Comparison of ENCODE assay signal across 23 mouse cellular contexts in the genomic region with DNA sequence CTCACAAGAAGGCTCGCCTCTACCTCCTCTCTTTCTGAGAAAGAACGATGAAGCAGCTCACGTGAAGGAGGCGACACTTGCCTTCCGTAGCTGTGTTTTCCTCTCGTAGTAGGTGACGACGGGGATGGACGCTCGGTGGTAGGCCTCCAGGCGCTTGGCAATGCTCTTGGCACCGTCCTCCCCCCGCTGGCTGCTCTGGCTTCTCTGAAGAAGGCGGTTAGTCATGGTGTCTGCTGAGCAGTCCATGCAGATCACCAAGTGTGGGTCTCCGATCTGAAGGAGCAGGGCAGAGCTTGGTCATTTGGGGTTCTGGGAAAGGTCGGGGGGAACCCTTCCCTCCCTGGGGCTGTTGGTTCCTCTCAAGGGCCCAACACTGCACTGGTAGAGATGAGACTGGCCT.
"Had no signal": no experiment of that assay in that cellular context is flagged by ENCODE, and none has a peak within 500 bp of the region (broad histone marks: within the 10 kb centered on the region; RNA-seq: fewer than 3 reads in every experiment).

No protein-coding gene starts in this region.

- H3K27me3 ChIP-seq: heart, embryonic 13.5 days; heart, embryonic 15.5 days; hindbrain, embryonic 13.5 days; hindbrain, embryonic 15.5 days; kidney, embryonic 15.5 days; limb, embryonic 12.5 days; liver, embryonic 13.5 days; liver, embryonic 15.5 days had no signal

- H3K36me3 ChIP-seq: heart, embryonic 13.5 days; heart, embryonic 15.5 days; hindbrain, embryonic 13.5 days; hindbrain, embryonic 15.5 days; kidney, embryonic 15.5 days; limb, embryonic 10.5 days; limb, embryonic 12.5 days; liver, embryonic 13.5 days; liver, embryonic 15.5 days had no signal

- H3K27ac ChIP-seq: heart, adult 2 months; heart, embryonic 13.5 days; heart, embryonic 15.5 days; hindbrain, embryonic 13.5 days; hindbrain, embryonic 15.5 days; hindbrain, postnatal 0 days; kidney, embryonic 15.5 days; kidney, postnatal 0 days; limb, embryonic 12.5 days; liver, embryonic 13.5 days; liver, embryonic 15.5 days had no signal

- H3K4me3 ChIP-seq: heart, adult 2 months; heart, embryonic 13.5 days; heart, embryonic 15.5 days; hindbrain, embryonic 13.5 days; hindbrain, embryonic 15.5 days; kidney, embryonic 15.5 days; limb, embryonic 10.5 days; limb, embryonic 12.5 days; liver, embryonic 13.5 days; liver, embryonic 15.5 days had no signal

- DNase-seq: gastrocnemius, postnatal 14 days; gastrocnemius, postnatal 36 days; heart, adult 11 months; heart, adult 2 months; heart, postnatal 14 days; heart, postnatal 36 days; kidney, adult 11 months; kidney, adult 2 months; kidney, adult 9 months; kidney, postnatal 14 days; kidney, postnatal 36 days; liver; liver, embryonic 13.5 days had no signal

- H3K9me3 ChIP-seq: heart, embryonic 13.5 days; heart, embryonic 15.5 days; hindbrain, embryonic 13.5 days; hindbrain, embryonic 15.5 days; kidney, embryonic 15.5 days; limb, embryonic 10.5 days; limb, embryonic 12.5 days; liver, embryonic 13.5 days; liver, embryonic 15.5 days had no signal
